Mouse (Mus musculus) forebrain, embryonic 11.5 days (tissue): ENCODE measurements at regions not wholly inside any gene's neighbourhood (a gene's known extent, or its start where the extent isn't known, plus 50 kb on each side); places are given as distances from the start of the nearest gene placed in this dataset.

Experiments
- ATAC-seq: fragments of 200-750 bp; cut with Nextera tagmentation; replicated peaks from 2 replicates; pipeline ENCODE4 v1.8.0; 2017; ENCODE audit warnings: moderate TSS enrichment; ENCODE audit not compliant: low FRiP score
- DNase-seq: peaks from one replicate; pipeline ENCODE4 v3.0.0-alpha.2; 2017; ENCODE audit warnings: low spot score
- H3K27ac ChIP-seq: fragments of 300-500 bp; sonication (generic); 2 replicates; pipeline ENCODE4 v1.5.1; 2014; ENCODE audit warnings: low read depth, low read length
- H3K27me3 ChIP-seq: fragments of 300-500 bp; sonication (generic); 2 replicates; pipeline ENCODE4 v1.6.1; 2014; ENCODE audit warnings: mild to moderate bottlenecking, low read length, mixed read lengths; ENCODE audit not compliant: control insufficient read depth, insufficient read depth
- H3K36me3 ChIP-seq: fragments of 300-500 bp; sonication (generic); 2 replicates; pipeline ENCODE4 v1.6.1; 2014; ENCODE audit warnings: mild to moderate bottlenecking, low read length, moderate library complexity, mixed read lengths; ENCODE audit not compliant: control insufficient read depth, insufficient read depth
- H3K4me1 ChIP-seq: fragments of 300-500 bp; sonication (generic); replicated peaks from 2 replicates; pipeline ENCODE4 v1.6.1; 2014; ENCODE audit warnings: low read length, mixed read lengths; ENCODE audit not compliant: control insufficient read depth, insufficient read depth
- H3K4me2 ChIP-seq: fragments of 300-500 bp; sonication (generic); 2 replicates; pipeline ENCODE4 v1.6.1; 2014; ENCODE audit warnings: low read depth, mild to moderate bottlenecking, low read length, moderate library complexity, mixed read lengths; ENCODE audit not compliant: severe bottlenecking
- H3K4me3 ChIP-seq: fragments of 300-500 bp; sonication (generic); 2 replicates; pipeline ENCODE4 v1.5.1; 2014; ENCODE audit warnings: low read depth, low read length
- H3K9ac ChIP-seq: fragments of 300-500 bp; sonication (generic); 2 replicates; pipeline ENCODE4 v1.6.1; 2014; ENCODE audit warnings: low read length
- H3K9me3 ChIP-seq: fragments of 300-500 bp; sonication (generic); 2 replicates; pipeline ENCODE4 v1.6.1; 2016; ENCODE audit warnings: low read length, mixed read lengths; ENCODE audit not compliant: control insufficient read depth
- WGBS: fragments of 180-500 bp; shearing (Covaris S2); extraction: QIAGEN DNeasy Blood & Tissue Kit; methylation state at CpG from one replicate; pipeline ENCODE4 v1.1.7; 2014; 5-methylcytosine and 5-hydroxymethylcytosine counted together

DNA sequence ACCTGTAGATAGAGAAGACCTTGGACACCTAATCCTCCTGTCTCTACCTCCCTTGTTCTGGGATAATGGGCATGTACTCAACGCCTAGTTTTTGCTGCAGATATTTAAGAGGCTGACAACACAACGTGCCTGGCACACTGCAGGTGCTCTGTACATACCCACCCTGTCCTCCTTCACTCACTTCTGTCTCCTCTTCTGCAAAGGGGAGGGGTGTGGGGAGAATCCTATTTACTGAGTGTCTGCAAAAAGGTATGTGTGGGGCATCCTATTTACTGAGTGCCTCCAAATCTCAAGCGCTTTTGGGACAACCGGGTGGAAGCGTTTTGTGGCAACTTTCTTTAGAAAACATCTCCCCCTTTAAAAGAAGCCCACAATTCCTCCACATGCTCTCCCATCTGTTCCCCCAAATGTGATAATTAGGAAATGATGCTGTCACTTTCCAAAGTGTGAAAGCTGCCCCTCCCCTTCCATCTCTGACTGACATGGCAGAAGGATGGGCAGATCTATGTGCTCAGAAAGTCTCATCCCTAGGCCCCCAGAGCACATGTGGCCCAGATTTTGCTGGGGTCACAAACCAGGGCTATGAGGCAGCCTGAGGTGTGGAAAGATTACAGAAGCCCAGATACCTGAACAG lies 93.5 kb upstream of the Mycn start:
- H3K36me3 ChIP-seq: no peaks in the 10 kb centered on the region
- no peak overlapping the region for H3K9ac ChIP-seq
- H3K4me1 ChIP-seq: no peaks in the 10 kb centered on the region
- WGBS: 91% methylated on average over 5 of the region's 5 CpGs
- H3K9me3 ChIP-seq: no peaks in the 10 kb centered on the region
- ATAC-seq (no peak), DNase-seq (no peak)
- no peaks in the 10 kb centered on the region for H3K27me3 ChIP-seq
- H3K27ac ChIP-seq: no peak overlapping the region
- H3K4me2 ChIP-seq: no peak overlapping the region
- H3K4me3 ChIP-seq: no peak overlapping the region

- ATAC-seq (no peak), DNase-seq (no peak)
- WGBS: 87% methylated on average over 7 of the region's 7 CpGs
- H3K27ac ChIP-seq: no peak overlapping the region
- no peaks in the 10 kb centered on the region for H3K4me1 ChIP-seq
- H3K4me3 ChIP-seq: no peak overlapping the region
- no peak overlapping the region for H3K4me2 ChIP-seq
- no peak overlapping the region for H3K9ac ChIP-seq
- H3K9me3 ChIP-seq: no peaks in the 10 kb centered on the region
- no peaks in the 10 kb centered on the region for H3K36me3 ChIP-seq
- no peaks in the 10 kb centered on the region for H3K27me3 ChIP-seq
Observed at GRCm38 (mm10) chr12:13030333-13030732, 88.6 kb upstream of the Mycn start.

GRCm38 (mm10) chr12:13028086-13028485 lies 86.4 kb upstream of the Mycn start:
- Histone ChIP-seq H3K4me3 (no peak overlapping the region), H3K36me3 (no peaks in the 10 kb centered on the region), H3K9ac (no peak overlapping the region), H3K9me3 (no peaks in the 10 kb centered on the region), H3K4me1 (no peaks in the 10 kb centered on the region), H3K27ac (no peak overlapping the region), H3K27me3 (no peaks in the 10 kb centered on the region), H3K4me2 (no peak overlapping the region)
- DNase-seq (no peak), ATAC-seq (no peak)
- 58% methylated on average over 3 of the region's 3 CpGs for WGBS

DNA sequence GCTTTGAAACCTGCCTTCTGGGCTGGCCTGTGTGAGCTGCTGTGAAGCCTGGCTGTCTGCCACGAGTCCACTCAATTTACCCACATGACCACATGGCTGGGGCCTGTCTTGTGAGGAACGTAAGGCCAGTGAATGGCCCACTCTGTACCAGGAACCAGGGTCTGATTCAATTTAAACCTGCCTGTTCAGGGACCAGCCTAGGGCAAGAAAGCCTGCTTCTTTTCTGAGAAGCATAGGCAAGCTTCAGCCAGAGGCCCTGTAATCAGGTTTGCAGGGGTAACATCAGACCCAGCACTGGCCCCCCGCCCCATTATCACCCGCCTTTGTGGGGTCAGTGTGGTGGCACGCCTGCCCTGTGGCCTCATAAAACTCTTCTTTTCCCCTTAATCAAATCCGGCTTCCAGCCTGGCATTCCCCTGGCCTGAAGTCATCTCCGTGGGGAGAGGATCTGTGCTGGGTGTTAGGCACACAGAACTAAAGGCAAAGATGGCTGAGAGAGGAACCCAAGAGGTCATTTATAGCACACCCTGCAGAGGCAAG lies 84.4 kb upstream of the Mycn start:
- no peak for DNase-seq
- 47% methylated on average over 7 of the region's 7 CpGs for WGBS

GRCm38 (mm10) chr12:13024215-13024841 lies 82.6 kb upstream of the Mycn start:
- 0 out of 2 replicates have a peak, but pooled peaks have one; percentile 36 for ATAC-seq
- 32% methylated on average over 8 of the region's 8 CpGs for WGBS
- no peaks in the 10 kb centered on the region for H3K4me1 ChIP-seq

More for the DNA sequence above, 84.4 kb upstream of the Mycn start:
- peak; percentile 51; the same call in 1 of the 2 replicates for ATAC-seq
- Histone ChIP-seq H3K9ac (no peak overlapping the region), H3K27me3 (no peaks in the 10 kb centered on the region), H3K4me1 (no peaks in the 10 kb centered on the region), H3K36me3 (no peaks in the 10 kb centered on the region), H3K4me2 (no peak overlapping the region), H3K4me3 (no peak overlapping the region), H3K27ac (no peak overlapping the region), H3K9me3 (no peaks in the 10 kb centered on the region)

DNA sequence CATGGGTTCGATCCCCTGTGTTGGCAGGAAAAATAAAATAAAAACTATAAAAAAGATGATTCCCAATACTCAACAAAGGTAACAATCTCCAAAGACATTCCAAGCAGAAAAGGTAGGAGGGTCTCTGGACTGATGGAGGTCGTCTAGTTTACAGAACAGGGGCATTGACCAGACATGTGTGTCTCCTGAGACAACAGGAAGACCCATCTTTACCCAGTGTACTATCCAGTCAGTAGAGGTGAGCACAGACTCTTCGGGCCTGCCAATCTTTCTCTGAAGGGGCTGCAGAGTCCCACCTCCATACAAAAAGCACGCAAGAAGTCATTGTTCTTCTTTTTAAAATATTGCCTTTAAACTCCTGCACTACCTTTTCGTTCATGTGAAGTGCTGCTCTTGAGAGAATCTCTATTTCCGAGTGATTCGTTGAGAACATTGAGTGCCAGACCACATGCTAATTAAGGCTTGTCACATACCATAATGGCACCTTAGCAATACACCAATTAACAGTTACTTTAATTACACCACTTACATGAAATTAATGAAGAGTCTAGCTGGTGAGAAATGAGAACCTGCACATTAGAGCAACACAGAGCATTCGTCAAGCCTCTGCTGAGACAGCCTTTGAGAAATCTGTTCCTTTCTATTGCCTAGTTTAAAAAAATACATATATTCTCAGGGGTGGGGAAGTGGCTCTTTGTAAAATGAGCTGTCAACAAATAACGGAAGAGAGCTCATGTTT lies 69.5 kb upstream of the Mycn start:
- H3K27ac ChIP-seq: no peak overlapping the region
- no peak overlapping the region for H3K4me3 ChIP-seq
- H3K27me3 ChIP-seq: no peaks in the 10 kb centered on the region
- WGBS: 66% methylated on average over 9 of the region's 9 CpGs
- no peaks in the 10 kb centered on the region; the same call in 1 of the 2 replicates for H3K4me1 ChIP-seq
- no peak overlapping the region for H3K9ac ChIP-seq
- no peaks in the 10 kb centered on the region for H3K36me3 ChIP-seq
- ATAC-seq (peak; percentile 63), DNase-seq (no peak)
- no peaks in the 10 kb centered on the region for H3K9me3 ChIP-seq
- H3K4me2 ChIP-seq: no peak overlapping the region

More at GRCm38 (mm10) chr12:13024215-13024841, 82.6 kb upstream of the Mycn start:
- Histone ChIP-seq H3K27me3 (no peaks in the 10 kb centered on the region), H3K27ac (no peak overlapping the region), H3K9me3 (no peaks in the 10 kb centered on the region), H3K9ac (no peak overlapping the region), H3K36me3 (no peaks in the 10 kb centered on the region), H3K4me3 (no peak overlapping the region), H3K4me2 (no peak overlapping the region)
- no peak for DNase-seq

DNA sequence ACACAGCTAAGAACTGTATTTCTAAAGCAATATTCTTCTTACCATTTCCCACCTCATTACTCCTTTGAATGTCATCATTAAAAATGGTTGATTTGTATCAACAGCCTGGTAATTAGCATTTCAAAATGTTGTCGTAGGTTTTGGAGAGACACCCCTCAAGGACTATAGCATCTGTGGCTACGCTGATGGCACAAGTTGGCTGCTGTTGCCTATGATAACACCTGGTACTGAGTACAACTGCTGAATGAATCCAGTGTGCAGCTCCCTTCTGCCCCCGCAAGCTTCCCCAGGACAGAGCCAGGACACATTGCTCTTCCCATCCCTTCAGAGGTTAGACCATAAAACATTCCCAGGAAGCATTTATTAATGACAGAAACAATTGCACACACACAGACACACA lies 68.7 kb upstream of the Mycn start:
- H3K27ac ChIP-seq: no peak overlapping the region
- DNase-seq (no peak), ATAC-seq (no peak)
- H3K4me1 ChIP-seq: no peaks in the 10 kb centered on the region; the same call in 1 of the 2 replicates
- no peak overlapping the region for H3K4me3 ChIP-seq
- no peaks in the 10 kb centered on the region for H3K27me3 ChIP-seq
- H3K9ac ChIP-seq: no peak overlapping the region
- H3K9me3 ChIP-seq: no peaks in the 10 kb centered on the region
- 69% methylated on average over 3 of the region's 3 CpGs for WGBS
- H3K4me2 ChIP-seq: no peak overlapping the region
- no peaks in the 10 kb centered on the region for H3K36me3 ChIP-seq

- Histone ChIP-seq H3K4me1 (no peaks in the 10 kb centered on the region; the same call in 1 of the 2 replicates), H3K9me3 (no peaks in the 10 kb centered on the region), H3K9ac (no peak overlapping the region), H3K36me3 (no peaks in the 10 kb centered on the region), H3K27me3 (no peaks in the 10 kb centered on the region), H3K4me3 (no peak overlapping the region), H3K4me2 (no peak overlapping the region), H3K27ac (no peak overlapping the region)
- ATAC-seq (no peak), DNase-seq (peak; percentile 62)
- WGBS: 37% methylated on average over 2 of the region's 2 CpGs
Observed at GRCm38 (mm10) chr12:13009470-13009869, 67.8 kb upstream of the Mycn start.
